Mouse (Mus musculus) hindbrain, embryonic 15.5 days (tissue): ENCODE data around the gene Clock. TPM values are rescaled to one million over a fixed set of nuclear protein-coding genes. Genes with fewer than 3 reads are reported as not detected.

ENCODE experiments used
- ATAC-seq: fragments of 200-750 bp; cut with Nextera tagmentation; 2 replicates; pipeline ENCODE4 v1.8.0; 2017; ENCODE audit warnings: low read depth, moderate number of reproducible peaks, moderate TSS enrichment; ENCODE audit not compliant: low FRiP score
- H3K27ac ChIP-seq: fragments of 300-500 bp; sonication (generic); replicated peaks from 2 replicates; pipeline ENCODE4 v1.5.1; 2015; ENCODE audit warnings: mild to moderate bottlenecking, inconsistent platforms
- H3K27me3 ChIP-seq: fragments of 300-500 bp; sonication (generic); 2 replicates; pipeline ENCODE4 v1.6.1; 2015; ENCODE audit warnings: control low read depth, inconsistent platforms
- H3K36me3 ChIP-seq: fragments of 300-500 bp; sonication (generic); 2 replicates; pipeline ENCODE4 v1.6.1; 2015; ENCODE audit warnings: control low read depth, inconsistent platforms
- H3K4me1 ChIP-seq: fragments of 300-500 bp; sonication (generic); replicated peaks from 2 replicates; pipeline ENCODE4 v1.6.1; 2015; ENCODE audit warnings: control low read depth, inconsistent platforms
- H3K4me2 ChIP-seq: fragments of 300-500 bp; sonication (generic); 2 replicates; pipeline ENCODE4 v1.6.1; 2015; ENCODE audit warnings: moderate library complexity, mild to moderate bottlenecking, inconsistent platforms
- H3K4me3 ChIP-seq: fragments of 300-500 bp; sonication (generic); 2 replicates; pipeline ENCODE4 v1.5.1; 2015; ENCODE audit warnings: mild to moderate bottlenecking, inconsistent platforms
- H3K9ac ChIP-seq: fragments of 300-500 bp; sonication (generic); 2 replicates; pipeline ENCODE4 v1.6.1; 2015; ENCODE audit warnings: inconsistent platforms
- H3K9me3 ChIP-seq: fragments of 300-500 bp; sonication (generic); 2 replicates; pipeline ENCODE4 v1.6.1; 2016; ENCODE audit warnings: control low read depth, inconsistent platforms
- WGBS: fragments of 180-500 bp; shearing (Covaris S2); methylation state at CpG from one replicate; pipeline ENCODE4 v1.1.7; 2015; 5-methylcytosine and 5-hydroxymethylcytosine counted together
- polyA plus RNA-seq: library from polyadenylated mRNA; unstranded; fragments of >200 nt; fragmentation: Nextera tagmentation; extraction: Ambion mirVana; gene quantifications from 2 replicates; pipeline ENCODE4 v1.2.1, GENCODE M21; 2015

The Clock gene
- polyA plus RNA-seq, 1 experiment from 2014 or later: 13.1 TPM

DNA sequence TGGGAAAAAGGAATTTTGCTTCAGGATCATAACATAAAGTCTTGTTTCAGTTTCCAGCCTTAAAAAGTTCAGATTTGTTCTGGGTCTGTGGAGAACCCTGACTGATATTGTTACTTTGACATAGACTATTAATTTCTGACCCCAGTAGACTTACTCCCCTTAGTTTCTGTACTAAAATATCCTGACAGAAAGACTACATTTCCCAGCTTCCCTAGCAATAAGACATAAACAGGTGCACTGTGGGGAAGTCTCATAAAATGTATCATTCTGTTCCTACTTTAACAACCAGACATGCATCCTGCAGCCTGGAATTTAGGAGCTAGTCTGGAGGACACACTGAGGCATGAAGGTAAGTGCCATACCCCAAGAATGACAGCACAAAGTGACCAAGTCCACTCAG, 133.6 kb downstream of the Clock start:
- no peak overlapping the region for H3K27ac ChIP-seq
- no peak for ATAC-seq
- no peaks in the 10 kb centered on the region for H3K36me3 ChIP-seq
- H3K9ac ChIP-seq: no peak overlapping the region
- H3K4me2 ChIP-seq: no peak overlapping the region
- H3K4me1 ChIP-seq: no peaks in the 10 kb centered on the region
- H3K4me3 ChIP-seq: no peak overlapping the region
- no peaks in the 10 kb centered on the region for H3K27me3 ChIP-seq
- H3K9me3 ChIP-seq: no peaks in the 10 kb centered on the region

DNA sequence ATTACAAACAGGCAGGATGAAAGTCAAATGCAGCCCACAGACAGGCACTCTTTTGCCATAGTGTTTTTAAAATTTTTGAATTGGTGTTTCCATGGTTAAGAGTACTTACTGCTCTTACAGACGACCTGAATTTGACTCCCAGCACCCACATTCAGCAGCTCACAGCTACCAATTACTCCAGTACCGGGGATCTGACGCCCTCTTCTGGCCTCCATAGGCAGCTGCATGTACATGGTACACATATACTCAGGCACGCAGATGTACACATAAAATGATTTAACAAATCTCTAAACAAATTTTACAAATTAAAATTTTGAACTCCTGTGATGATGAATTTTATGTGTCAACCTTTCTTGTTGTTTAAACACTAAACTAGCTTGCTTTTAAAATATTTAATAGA, 134.1 kb downstream of the Clock start:
- no peaks in the 10 kb centered on the region for H3K36me3 ChIP-seq
- H3K4me1 ChIP-seq: no peaks in the 10 kb centered on the region
- ATAC-seq: no peak
- no peak overlapping the region for H3K9ac ChIP-seq
- H3K4me3 ChIP-seq: no peak overlapping the region
- H3K9me3 ChIP-seq: no peaks in the 10 kb centered on the region
- H3K4me2 ChIP-seq: no peak overlapping the region
- H3K27ac ChIP-seq: no peak overlapping the region
- WGBS: 79% methylated on average over 4 of the region's 4 CpGs
- H3K27me3 ChIP-seq: no peaks in the 10 kb centered on the region

DNA sequence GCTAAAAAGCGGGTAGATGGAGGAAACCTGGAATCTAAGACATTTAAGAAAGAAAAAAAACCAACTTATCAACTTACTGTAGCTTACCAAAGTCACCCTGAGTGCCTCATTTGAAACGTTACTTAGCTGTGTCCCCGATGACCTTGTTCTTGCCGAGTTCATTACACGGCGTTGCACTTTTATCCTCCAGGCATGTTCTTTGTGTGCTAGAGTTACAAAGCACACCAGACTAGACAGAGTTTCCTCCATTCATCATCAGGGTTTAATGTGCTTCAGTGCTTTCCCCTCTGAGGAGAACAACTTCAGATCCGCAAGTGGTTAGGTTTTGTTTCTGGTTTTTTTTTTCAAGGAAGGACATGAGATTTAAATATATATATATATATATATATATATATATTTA, 139.8 kb downstream of the Clock start:
- no peaks in the 10 kb centered on the region for H3K36me3 ChIP-seq
- H3K9me3 ChIP-seq: no peaks in the 10 kb centered on the region
- WGBS: 66% methylated on average over 7 of the region's 7 CpGs
- no peaks in the 10 kb centered on the region for H3K27me3 ChIP-seq
- H3K27ac ChIP-seq: no peak overlapping the region
- no peak overlapping the region for H3K9ac ChIP-seq
- H3K4me2 ChIP-seq: no peak overlapping the region
- no peak for ATAC-seq
- H3K4me3 ChIP-seq: no peak overlapping the region
- no peaks in the 10 kb centered on the region for H3K4me1 ChIP-seq

DNA sequence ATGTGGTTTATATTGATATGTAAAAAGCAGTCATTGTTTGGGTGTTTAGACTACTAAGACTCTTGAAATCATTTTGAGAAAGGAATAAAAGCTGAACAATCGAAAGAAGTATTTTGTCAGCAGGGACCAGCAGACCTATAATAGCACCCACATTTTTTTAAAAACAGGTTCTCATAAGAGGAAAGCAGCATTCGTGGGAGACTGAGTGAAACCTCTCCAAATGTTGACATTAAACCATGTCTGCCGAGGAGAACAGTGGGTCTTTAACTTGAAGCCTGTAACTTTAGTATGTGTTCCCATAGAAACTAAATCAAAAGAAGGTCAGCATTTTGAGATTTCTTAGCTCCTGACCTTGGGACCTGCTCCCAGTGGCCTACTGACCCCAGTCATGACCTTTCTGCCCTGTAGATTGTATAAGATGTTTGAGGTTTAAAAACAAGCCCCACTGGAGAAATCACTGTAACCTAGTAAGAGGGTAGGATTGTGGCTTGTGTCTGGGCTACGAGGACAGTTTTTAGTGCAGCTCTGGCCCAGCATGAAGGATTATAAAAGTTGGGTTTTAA, 140.7 kb downstream of the Clock start:
- ATAC-seq: no peak
- H3K27ac ChIP-seq: no peak overlapping the region
- no peak overlapping the region for H3K4me2 ChIP-seq
- H3K9ac ChIP-seq: no peak overlapping the region
- no peaks in the 10 kb centered on the region for H3K36me3 ChIP-seq
- 42% methylated on average over 4 of the region's 4 CpGs for WGBS
- H3K9me3 ChIP-seq: no peaks in the 10 kb centered on the region
- H3K4me3 ChIP-seq: no peak overlapping the region
- no peaks in the 10 kb centered on the region for H3K4me1 ChIP-seq
- H3K27me3 ChIP-seq: no peaks in the 10 kb centered on the region

DNA sequence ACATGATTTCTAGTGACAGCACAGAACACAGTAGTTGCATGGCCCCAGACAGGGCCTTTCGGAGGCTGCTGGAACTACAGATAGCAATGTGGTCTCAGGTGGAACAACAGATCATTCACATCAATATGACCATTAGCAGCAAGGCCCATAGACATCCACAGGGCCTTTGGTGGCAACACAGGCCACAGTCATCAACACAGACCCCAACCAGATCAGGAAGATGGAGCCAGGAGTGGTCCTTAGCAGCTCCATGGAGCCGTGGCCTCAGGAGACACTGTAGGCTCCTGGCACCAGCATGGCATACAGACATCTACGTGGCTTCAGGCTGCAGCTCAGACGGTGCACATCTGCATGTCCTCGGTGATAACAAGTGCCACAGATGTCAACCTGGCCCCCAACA, 141.7 kb downstream of the Clock start:
- H3K4me2 ChIP-seq: no peak overlapping the region
- no peaks in the 10 kb centered on the region for H3K4me1 ChIP-seq
- H3K27me3 ChIP-seq: no peaks in the 10 kb centered on the region
- H3K9ac ChIP-seq: no peak overlapping the region
- H3K27ac ChIP-seq: no peak overlapping the region
- no peak overlapping the region for H3K4me3 ChIP-seq
- H3K36me3 ChIP-seq: no peaks in the 10 kb centered on the region
- WGBS: 88% methylated on average over 5 of the region's 5 CpGs
- ATAC-seq: no peak
- H3K9me3 ChIP-seq: no peaks in the 10 kb centered on the region

DNA sequence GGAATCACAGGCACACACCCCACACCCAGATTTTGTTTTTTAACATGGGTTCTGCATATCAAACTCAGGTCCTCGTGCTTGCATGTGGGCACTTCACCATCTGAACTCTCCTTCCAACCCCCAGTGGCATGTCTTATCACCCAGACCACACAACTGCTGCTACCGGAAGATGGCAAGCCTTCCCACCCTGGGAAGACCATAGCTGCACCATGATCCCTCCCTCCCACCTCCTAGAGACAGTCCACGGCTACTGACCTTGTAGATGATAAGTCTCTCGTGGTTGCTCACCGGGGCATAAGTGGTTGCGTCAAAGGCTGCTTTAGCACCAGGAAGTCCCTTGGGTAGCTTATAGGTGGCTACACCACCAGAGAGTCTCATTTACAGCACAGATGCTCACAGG, 143.1 kb downstream of the Clock start:
- 95% methylated on average over 6 of the region's 6 CpGs for WGBS
- no peak overlapping the region for H3K9ac ChIP-seq
- no peaks in the 10 kb centered on the region for H3K36me3 ChIP-seq
- H3K9me3 ChIP-seq: no peaks in the 10 kb centered on the region
- H3K4me1 ChIP-seq: no peaks in the 10 kb centered on the region
- H3K27ac ChIP-seq: no peak overlapping the region
- no peaks in the 10 kb centered on the region for H3K27me3 ChIP-seq
- no peak overlapping the region for H3K4me2 ChIP-seq
- H3K4me3 ChIP-seq: no peak overlapping the region
- ATAC-seq: no peak

DNA sequence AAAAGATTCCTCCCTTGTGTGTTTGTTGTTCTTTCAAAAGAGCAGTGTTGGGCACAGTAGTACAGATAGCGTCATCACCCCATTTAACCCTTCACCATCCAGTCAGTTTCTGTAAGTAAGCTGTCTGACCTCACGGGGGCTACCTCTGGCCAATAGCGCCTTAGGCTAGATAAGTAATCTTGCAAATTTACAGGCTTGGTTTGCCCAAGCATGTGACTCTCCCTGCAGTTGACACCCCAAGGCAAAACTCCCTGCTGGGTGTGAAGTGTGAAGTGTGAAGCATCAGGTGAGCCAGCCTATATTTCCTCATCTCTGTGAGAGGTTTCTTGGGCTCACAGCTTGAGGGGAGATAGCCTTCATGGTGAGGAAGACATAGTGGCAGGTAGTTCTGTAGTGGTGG, 144.5 kb downstream of the Clock start:
- no peak overlapping the region for H3K4me3 ChIP-seq
- no peaks in the 10 kb centered on the region for H3K9me3 ChIP-seq
- WGBS: 78% methylated on average over 3 of the region's 3 CpGs
- no peaks in the 10 kb centered on the region for H3K36me3 ChIP-seq
- no peak overlapping the region for H3K27ac ChIP-seq
- H3K9ac ChIP-seq: no peak overlapping the region
- no peak overlapping the region for H3K4me2 ChIP-seq
- ATAC-seq: no peak
- H3K4me1 ChIP-seq: no peaks in the 10 kb centered on the region
- no peaks in the 10 kb centered on the region for H3K27me3 ChIP-seq

Other genes with a start within 250 kb of the Clock start
- 18.0 and 18.8 TPM in 2 replicates for gene Srd5a3, start 164.5 kb downstream of the Clock start, polyA plus RNA-seq
- 47.0 and 48.9 TPM in 2 replicates for gene Tmem165, start 120.9 kb downstream of the Clock start, polyA plus RNA-seq
- gene Pdcl2, start 26.4 kb upstream of the Clock start, polyA plus RNA-seq: not detected in 2 replicates
- gene Nmu, start 59.0 kb upstream of the Clock start, polyA plus RNA-seq: 1.1 and 1.6 TPM in 2 replicates
- gene Gm7271, start 179.2 kb upstream of the Clock start, polyA plus RNA-seq: 0.65 and 2.6 TPM in 2 replicates
- gene Exoc1, start 224.5 kb upstream of the Clock start, polyA plus RNA-seq: 53.3 and 55.7 TPM in 2 replicates